Mouse (Mus musculus) kidney, embryonic 14.5 days (tissue): Measurements from ENCODE around the gene Krtap19-5. TPM values are rescaled to one million over a fixed set of nuclear protein-coding genes. Genes with fewer than 3 reads are reported as not detected.

Experiments used
- ATAC-seq: fragments of 200-750 bp; cut with Nextera tagmentation; 2 replicates; pipeline ENCODE4 v1.8.0; 2017; ENCODE audit warnings: moderate number of reproducible peaks, mild to moderate bottlenecking, moderate TSS enrichment, moderate library complexity; ENCODE audit not compliant: low FRiP score, low TSS enrichment
- H3K27ac ChIP-seq: fragments of 300-500 bp; sonication (generic); 2 replicates; pipeline ENCODE4 v1.5.1; 2014; ENCODE audit warnings: low read depth, mild to moderate bottlenecking, low read length, moderate library complexity, mixed read lengths
- H3K27me3 ChIP-seq: fragments of 300-500 bp; sonication (generic); 2 replicates; pipeline ENCODE4 v1.6.1; 2014; ENCODE audit warnings: mild to moderate bottlenecking, low read length; ENCODE audit not compliant: control insufficient read depth, insufficient read depth
- H3K36me3 ChIP-seq: fragments of 300-500 bp; sonication (generic); 2 replicates; pipeline ENCODE4 v1.6.1; 2014; ENCODE audit warnings: low read length, mixed read lengths; ENCODE audit not compliant: control insufficient read depth, insufficient read depth
- H3K4me1 ChIP-seq: fragments of 300-500 bp; sonication (generic); 2 replicates; pipeline ENCODE4 v1.6.1; 2014; ENCODE audit warnings: low read length, mixed read lengths; ENCODE audit not compliant: control insufficient read depth, insufficient read depth
- H3K4me2 ChIP-seq: fragments of 300-500 bp; sonication (generic); replicated peaks from 2 replicates; pipeline ENCODE4 v1.6.1; 2014; ENCODE audit warnings: low read depth, mild to moderate bottlenecking, low read length
- H3K4me3 ChIP-seq: fragments of 300-500 bp; sonication (generic); 2 replicates; pipeline ENCODE4 v1.5.1; 2014; ENCODE audit warnings: mild to moderate bottlenecking, low read length
- H3K9ac ChIP-seq: fragments of 300-500 bp; sonication (generic); 2 replicates; pipeline ENCODE4 v1.6.1; 2014; ENCODE audit warnings: low read depth, mild to moderate bottlenecking, low read length, moderate library complexity
- H3K9me3 ChIP-seq: fragments of 300-500 bp; sonication (generic); 2 replicates; pipeline ENCODE4 v1.6.1; 2016; ENCODE audit warnings: low read length; ENCODE audit not compliant: control insufficient read depth
- WGBS: fragments of 180-500 bp; shearing (Covaris S2); extraction: QIAGEN DNeasy Blood & Tissue Kit; methylation state at CpG from one replicate; pipeline ENCODE4 v1.1.7; 2014; 5-methylcytosine and 5-hydroxymethylcytosine counted together
- polyA plus RNA-seq: library from polyadenylated mRNA; unstranded; fragments of >200 nt; fragmentation: Nextera tagmentation; extraction: Ambion mirVana; gene quantifications from 2 replicates; pipeline ENCODE4 v1.2.1, GENCODE M21; 2014

The Krtap19-5 gene
- polyA plus RNA-seq, 1 experiment from 2014 or later, result not detected

GRCm38 (mm10) chr16:88864887-88865407 lies 31.3 kb downstream of the Krtap19-5 start:
- ATAC-seq, result no peak
- 51% methylated on average over 4 of the region's 4 CpGs for WGBS
- H3K9me3 ChIP-seq, result no peaks in the 10 kb centered on the region
- no peaks in the 10 kb centered on the region for H3K27me3 ChIP-seq
- no peak overlapping the region for H3K4me2 ChIP-seq
- H3K36me3 ChIP-seq, result no peaks in the 10 kb centered on the region
- H3K9ac ChIP-seq, result no peak overlapping the region
- H3K4me3 ChIP-seq, result no peak overlapping the region
- H3K4me1 ChIP-seq, result no peaks in the 10 kb centered on the region
- H3K27ac ChIP-seq, result no peak overlapping the region

GRCm38 (mm10) chr16:88851450-88851849 lies 44.8 kb downstream of the Krtap19-5 start:
- Histone ChIP-seq H3K9ac (no peak overlapping the region), H3K4me2 (no peak overlapping the region), H3K27ac (no peak overlapping the region), H3K27me3 (no peaks in the 10 kb centered on the region), H3K36me3 (no peaks in the 10 kb centered on the region), H3K4me1 (no peaks in the 10 kb centered on the region), H3K9me3 (no peaks in the 10 kb centered on the region), H3K4me3 (no peak overlapping the region)
- WGBS, result 12% methylated on average over 5 of the region's 5 CpGs
- ATAC-seq, result no peak

- no peaks in the 10 kb centered on the region for H3K4me1 ChIP-seq
- H3K9me3 ChIP-seq, result no peaks in the 10 kb centered on the region
- no peaks in the 10 kb centered on the region for H3K27me3 ChIP-seq
- no peak overlapping the region for H3K4me3 ChIP-seq
- no peak overlapping the region for H3K27ac ChIP-seq
- H3K9ac ChIP-seq, result no peak overlapping the region
- no peaks in the 10 kb centered on the region for H3K36me3 ChIP-seq
- no peak for ATAC-seq
- 83% methylated on average over 4 of the region's 4 CpGs for WGBS
- H3K4me2 ChIP-seq, result no peak overlapping the region
Observed at GRCm38 (mm10) chr16:88848558-88848957, 47.7 kb downstream of the Krtap19-5 start.

- no peak overlapping the region for H3K4me2 ChIP-seq
- no peaks in the 10 kb centered on the region for H3K36me3 ChIP-seq
- H3K9ac ChIP-seq, result no peak overlapping the region
- no peak overlapping the region for H3K4me3 ChIP-seq
- no peak overlapping the region for H3K27ac ChIP-seq
- no peaks in the 10 kb centered on the region for H3K27me3 ChIP-seq
- no peaks in the 10 kb centered on the region for H3K9me3 ChIP-seq
- no peak for ATAC-seq
- H3K4me1 ChIP-seq, result no peaks in the 10 kb centered on the region
- 89% methylated on average over 1 of the region's 1 CpGs for WGBS
Observed at GRCm38 (mm10) chr16:88847363-88847762, 48.9 kb downstream of the Krtap19-5 start.

Other genes starting within 250 kb of the Krtap19-5 start
- not detected in 2 replicates for gene Krtap26-1, start 248.7 kb downstream of the Krtap19-5 start, polyA plus RNA-seq
- not detected in 2 replicates for gene Krtap27-1, start 224.8 kb downstream of the Krtap19-5 start, polyA plus RNA-seq
- gene 2310061N02Rik, start 188.5 kb downstream of the Krtap19-5 start, polyA plus RNA-seq, result not detected in 2 replicates
- not detected in 2 replicates for gene Krtap13-1, start 167.6 kb downstream of the Krtap19-5 start, polyA plus RNA-seq
- gene Krtap13, start 144.8 kb downstream of the Krtap19-5 start, polyA plus RNA-seq, result not detected in 2 replicates
- gene 2310034C09Rik, start 137.6 kb downstream of the Krtap19-5 start, polyA plus RNA-seq, result not detected in 2 replicates
- not detected in 2 replicates for gene 2310057N15Rik, start 122.3 kb downstream of the Krtap19-5 start, polyA plus RNA-seq
- gene Gm5965, start 118.6 kb downstream of the Krtap19-5 start, polyA plus RNA-seq, result not detected in 2 replicates
- gene Gm20741, start 84.2 kb downstream of the Krtap19-5 start, polyA plus RNA-seq, result not detected in 2 replicates
- gene Krtap15, start 76.2 kb downstream of the Krtap19-5 start, polyA plus RNA-seq, result not detected in 2 replicates
- not detected in 2 replicates for gene Krtap14, start 70.3 kb downstream of the Krtap19-5 start, polyA plus RNA-seq
- gene Krtap19-1, start 27.0 kb downstream of the Krtap19-5 start, polyA plus RNA-seq, result not detected in 2 replicates
- gene Krtap19-2, start 22.2 kb downstream of the Krtap19-5 start, polyA plus RNA-seq, result not detected in 2 replicates
- gene Krtap19-3, start 18.4 kb downstream of the Krtap19-5 start, polyA plus RNA-seq, result not detected in 2 replicates
- gene Krtap19-4, start 11.4 kb downstream of the Krtap19-5 start, polyA plus RNA-seq, result not detected in 2 replicates
- gene Krtap19-9b, start 35.8 kb upstream of the Krtap19-5 start, polyA plus RNA-seq, result not detected in 2 replicates
- not detected in 2 replicates for gene Krtap16-3, start 66.4 kb upstream of the Krtap19-5 start, polyA plus RNA-seq
- gene Krtap22-2, start 114.3 kb upstream of the Krtap19-5 start, polyA plus RNA-seq, result not detected in 2 replicates
- not detected in 2 replicates for gene Gm10229, start 118.8 kb upstream of the Krtap19-5 start, polyA plus RNA-seq
- gene Krtap6-1, start 135.2 kb upstream of the Krtap19-5 start, polyA plus RNA-seq, result not detected in 2 replicates
- not detected in 2 replicates for gene Gm10228, start 145.0 kb upstream of the Krtap19-5 start, polyA plus RNA-seq
- not detected in 2 replicates for gene Krtap6-5, start 151.4 kb upstream of the Krtap19-5 start, polyA plus RNA-seq
- gene 1110025L11Rik, start 167.5 kb upstream of the Krtap19-5 start, polyA plus RNA-seq, result not detected in 2 replicates
- not detected in 2 replicates for gene Krtap6-3, start 187.6 kb upstream of the Krtap19-5 start, polyA plus RNA-seq
- not detected in 2 replicates for gene Gm6358, start 244.4 kb upstream of the Krtap19-5 start, polyA plus RNA-seq